ENCODE assay signal across 10 mouse cellular contexts in the genomic region with DNA sequence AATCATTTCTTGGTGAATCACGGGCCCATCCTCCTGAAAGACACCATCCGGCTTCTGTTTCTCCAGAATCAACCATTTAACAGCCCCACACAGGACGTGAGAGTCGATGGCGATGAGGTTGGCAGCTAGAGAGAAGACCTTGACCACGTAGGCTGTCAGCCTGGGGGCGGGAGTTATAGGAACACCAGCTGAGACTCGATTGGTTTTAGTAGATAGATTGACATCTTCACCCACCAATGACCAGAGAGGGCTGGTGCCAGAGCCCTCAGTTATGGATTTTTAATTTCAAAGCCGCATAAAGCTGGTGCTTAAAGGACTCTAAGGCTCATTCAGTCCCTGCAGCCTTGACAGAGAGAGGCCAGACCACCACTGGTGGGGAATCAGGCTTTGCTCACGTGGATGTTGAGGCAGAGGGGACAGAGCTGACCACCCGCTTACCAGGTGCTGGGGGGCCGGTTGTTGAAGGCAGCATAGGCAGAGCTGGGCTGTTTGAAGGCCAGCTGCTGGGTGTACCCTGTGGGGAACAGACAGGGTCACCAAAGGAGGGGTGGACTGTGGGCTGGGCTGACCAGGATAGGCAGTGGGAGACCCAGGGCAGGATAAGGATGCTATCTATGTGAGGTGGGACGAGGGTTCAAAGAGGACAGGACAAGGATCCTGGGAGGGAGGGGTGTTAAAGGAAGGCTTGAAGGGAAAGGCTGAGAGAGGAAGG. TPM values are rescaled to one million over a fixed set of nuclear protein-coding genes. Genes with fewer than 3 reads are reported as not detected.
DNase-seq lines count a peak whose midpoint lies in the region; ATAC-seq and TF ChIP-seq lines count a peak whose summit lies in the region.
"Had no signal": no experiment of that assay in that cellular context is flagged by ENCODE, and none has a peak within 500 bp of the region (broad histone marks: within the 10 kb centered on the region; RNA-seq: fewer than 3 reads in every experiment).

No protein-coding gene starts in this region.

- 0 out of 2 replicates have a peak overlapping the region, but pooled peaks have one; percentile 27 for H3K4me2 ChIP-seq in hindbrain, postnatal 0 days (ENCODE audit: low read depth, low read length)
- H3K4me2 ChIP-seq: limb, embryonic 15.5 days had no signal

- H3K27ac ChIP-seq in kidney, adult 2 months (ENCODE audit: insufficient read depth, low read depth, low read length), result no peak overlapping the region
- no peak overlapping the region for H3K27ac ChIP-seq in hindbrain, postnatal 0 days
- H3K27ac ChIP-seq: limb, embryonic 15.5 days had no signal

- 0 out of 2 replicates have a peak overlapping the region, but pooled peaks have one; percentile 24 for H3K9ac ChIP-seq in hindbrain, postnatal 0 days (replicated peaks; ENCODE audit: low read length)
- H3K9ac ChIP-seq: limb, embryonic 15.5 days had no signal

- no peaks in the 10 kb centered on the region for H3K36me3 ChIP-seq in kidney, adult 2 months (ENCODE audit: control insufficient read depth, insufficient read depth, low read length)
- no peaks in the 10 kb centered on the region for H3K36me3 ChIP-seq in hindbrain, postnatal 0 days (ENCODE audit: insufficient read depth, low read length)
- H3K36me3 ChIP-seq: limb, embryonic 15.5 days had no signal

- peak; percentile 30 for DNase-seq in kidney, postnatal 14 days
- DNase-seq in kidney, adult 2 months, result no peak
- DNase-seq in brain, embryonic 14.5 days (ENCODE audit: low read depth), result peak; percentile 82
- peak; percentile 81 for DNase-seq in hindbrain, postnatal 0 days (ENCODE audit: low spot score)
- peak; percentile 80 for DNase-seq in retina, embryonic 14.5 days (ENCODE audit: low spot score)
- DNase-seq in gastrocnemius, adult 8-10 months (ENCODE audit: low spot score in 2 of 2), result no peak
- no peak for DNase-seq in layer of hippocampus, postnatal 14 days (ENCODE audit: low spot score in 2 of 2)
- DNase-seq in lung, postnatal 14 days, result no peak

- no peak for TF ChIP-seq CTCF in kidney, adult 2 months (conservative IDR thresholded peaks at IDR 0.05; ENCODE audit: insufficient read depth, insufficient read length, low read depth, low read length)
- TF ChIP-seq CTCF in brain, embryonic 14.5 days (IDR thresholded peaks at IDR 0.05; ENCODE audit: borderline replicate concordance, extremely low read depth, insufficient read depth, insufficient read length), result no peak
- TF ChIP-seq CTCF in hindbrain, postnatal 0 days (IDR thresholded peaks at IDR 0.05; ENCODE audit: low read depth), result no peak

- 39% methylated on average over 13 of the region's 13 CpGs for WGBS in kidney, adult 2 months
- 46% methylated on average over 13 of the region's 13 CpGs for WGBS in hindbrain, postnatal 0 days

- no peaks in the 10 kb centered on the region for H3K9me3 ChIP-seq in hindbrain, postnatal 0 days (ENCODE audit: low read length)
- H3K9me3 ChIP-seq: limb, embryonic 15.5 days had no signal

- H3K4me3 ChIP-seq in kidney, adult 2 months (ENCODE audit: insufficient read depth, low read depth, low read length), result no peak overlapping the region
- no peak overlapping the region for H3K4me3 ChIP-seq in hindbrain, postnatal 0 days (ENCODE audit: low read length)
- H3K4me3 ChIP-seq: limb, embryonic 15.5 days had no signal

- no peaks in the 10 kb centered on the region for H3K27me3 ChIP-seq in kidney, adult 2 months (replicated peaks; ENCODE audit: control insufficient read depth, insufficient read depth, low read length)
- H3K27me3 ChIP-seq in hindbrain, postnatal 0 days (ENCODE audit: insufficient read depth, low read length), result no peaks in the 10 kb centered on the region
- H3K27me3 ChIP-seq: limb, embryonic 15.5 days had no signal

- H3K4me1 ChIP-seq in kidney, adult 2 months (ENCODE audit: control insufficient read depth, insufficient read depth, low read length), result no peaks in the 10 kb centered on the region
- H3K4me1 ChIP-seq in hindbrain, postnatal 0 days (ENCODE audit: insufficient read depth, low read length), result no peaks in the 10 kb centered on the region
- H3K4me1 ChIP-seq: limb, embryonic 15.5 days had no signal

- no peak for TF ChIP-seq POLR2A in kidney, adult 2 months (IDR thresholded peaks at IDR 0.05; ENCODE audit: low read depth, low read length)
- no peak for TF ChIP-seq POLR2A in brain, embryonic 14.5 days (IDR thresholded peaks at IDR 0.05; ENCODE audit: borderline replicate concordance, extremely low read depth, insufficient read depth, insufficient read length, poor library complexity, severe bottlenecking)

- peak; percentile 89 for ATAC-seq in hindbrain, postnatal 0 days

RNA-seq across cellular contexts. Expression of a gene that starts 13.1 kb away (rescaled TPM):
- 51.5 and 69.4 TPM in 2 replicates for polyA plus RNA-seq in kidney, adult 2 months (2012; rRNA removed)
- polyA plus RNA-seq in brain, embryonic 14.5 days (2012; rRNA removed), result 1.0 and 2.0 TPM in 2 replicates
- total RNA-seq in hindbrain, postnatal 0 days (2014; rRNA removed), result 0.78 and 0.86 TPM in 2 replicates
- 1.8 and 2.5 TPM in 2 replicates for polyA plus RNA-seq in hindbrain, postnatal 0 days (2015; fragmentation: Nextera tagmentation; extraction: Ambion mirVana)
- 10 to 100 TPM in 3 of 4 experiments, 1 to 10 TPM in 1; 8.4 to 33.5 (median 14.9) TPM for total RNA-seq in gastrocnemius, adult 8-10 months (2022)
- 1 to 10 TPM; 1.6 to 4.2 TPM for total RNA-seq in layer of hippocampus, postnatal 14 days (2021)

RNA-seq across cellular contexts. Expression of a gene that starts 20.9 kb away (rescaled TPM):
- polyA plus RNA-seq in kidney, adult 2 months (2012; rRNA removed), result 0.35 and 0.44 TPM in 2 replicates
- polyA plus RNA-seq in brain, embryonic 14.5 days (2012; rRNA removed), result 0.10 and 0.14 TPM in 2 replicates
- total RNA-seq in hindbrain, postnatal 0 days (2014; rRNA removed), result not detected in 2 replicates
- polyA plus RNA-seq in hindbrain, postnatal 0 days (2015; fragmentation: Nextera tagmentation; extraction: Ambion mirVana), result not detected in 2 replicates
- not detected for total RNA-seq in gastrocnemius, adult 8-10 months (2022)
- total RNA-seq in layer of hippocampus, postnatal 14 days (2021), result not detected
- total RNA-seq: gastrocnemius, adult 18-20 months had no signal

RNA-seq across cellular contexts. Expression of a gene that starts 33.4 kb away (rescaled TPM):
- 36.7 and 39.6 TPM in 2 replicates for polyA plus RNA-seq in kidney, adult 2 months (2012; rRNA removed)
- 18.3 and 20.8 TPM in 2 replicates for polyA plus RNA-seq in brain, embryonic 14.5 days (2012; rRNA removed)
- 19.6 and 21.3 TPM in 2 replicates for total RNA-seq in hindbrain, postnatal 0 days (2014; rRNA removed)
- polyA plus RNA-seq in hindbrain, postnatal 0 days (2015; fragmentation: Nextera tagmentation; extraction: Ambion mirVana), result 23.6 and 24.1 TPM in 2 replicates
- 10 to 100 TPM; 24.3 to 28.1 (median 26.3) TPM for total RNA-seq in gastrocnemius, adult 8-10 months (2022)
- total RNA-seq in layer of hippocampus, postnatal 14 days (2021), result 10 to 100 TPM; 18.0 to 20.5 TPM

RNA-seq across cellular contexts. Expression of a gene that starts 34.4 kb away (rescaled TPM):
- 30.4 and 35.6 TPM in 2 replicates for polyA plus RNA-seq in kidney, adult 2 months (2012; rRNA removed)
- polyA plus RNA-seq in brain, embryonic 14.5 days (2012; rRNA removed), result 11.7 and 11.9 TPM in 2 replicates
- 8.5 TPM in 2 replicates for total RNA-seq in hindbrain, postnatal 0 days (2014; rRNA removed)
- polyA plus RNA-seq in hindbrain, postnatal 0 days (2015; fragmentation: Nextera tagmentation; extraction: Ambion mirVana), result 7.6 and 7.8 TPM in 2 replicates
- total RNA-seq in gastrocnemius, adult 8-10 months (2022), result 100 to 1,000 TPM; 169 to 191 (median 176) TPM
- total RNA-seq in layer of hippocampus, postnatal 14 days (2021), result 10 to 100 TPM in 1 of 2 experiments, 1 to 10 TPM in 1; 9.1 to 10.3 TPM

Comparison
In these comparisons a context has a peak if more than half of its experiments do, and no peak if none do; other contexts are left out.
1. DNase-seq: peak in kidney, postnatal 14 days (single experiment), brain, embryonic 14.5 days (single experiment), hindbrain, postnatal 0 days (single experiment) and retina, embryonic 14.5 days (single experiment); none in kidney, adult 2 months (single experiment), gastrocnemius, adult 8-10 months (0 of 2), layer of hippocampus, postnatal 14 days (0 of 2) and lung, postnatal 14 days (single experiment).